In genomic region chr10:71052208-71052607, GRCm38 (mm10) we compare ENCODE assay signal across 15 mouse cellular contexts.
DNase-seq lines count a peak whose midpoint lies in the region; ATAC-seq lines count a peak whose summit lies in the region.
"Had no signal": no experiment of that assay in that cellular context is flagged by ENCODE, and none has a peak within 500 bp of the region (broad histone marks: within the 10 kb centered on the region; RNA-seq: fewer than 3 reads in every experiment).

No protein-coding gene starts in this region.

- intact Hi-C loops in heart, postnatal 10 days (cut with DNase I): no loop called here

- WGBS in embryonic facial prominence, embryonic 15.5 days: 72% methylated on average over 7 of the region's 7 CpGs
- WGBS in embryonic facial prominence, embryonic 10.5 days: 91% methylated on average over 7 of the region's 7 CpGs
- 59% methylated on average over 7 of the region's 7 CpGs for WGBS in limb, embryonic 13.5 days
- 87% methylated on average over 7 of the region's 7 CpGs for WGBS in limb, embryonic 10.5 days

- H3K9me3 ChIP-seq in embryonic facial prominence, embryonic 15.5 days (replicated peaks): no peaks in the 10 kb centered on the region
- H3K9me3 ChIP-seq in embryonic facial prominence, embryonic 10.5 days: no peaks in the 10 kb centered on the region
- H3K9me3 ChIP-seq in limb, embryonic 13.5 days: no peaks in the 10 kb centered on the region
- H3K9me3 ChIP-seq in limb, embryonic 10.5 days (replicated peaks): no peaks in the 10 kb centered on the region
- H3K9me3 ChIP-seq: forebrain, embryonic 12.5 days had no signal

- no peaks in the 10 kb centered on the region for H3K27me3 ChIP-seq in embryonic facial prominence, embryonic 15.5 days
- no peaks in the 10 kb centered on the region for H3K27me3 ChIP-seq in embryonic facial prominence, embryonic 10.5 days (replicated peaks; ENCODE audit: low read depth, poor library complexity, severe bottlenecking)
- no peaks in the 10 kb centered on the region for H3K27me3 ChIP-seq in limb, embryonic 13.5 days
- H3K27me3 ChIP-seq in limb, embryonic 10.5 days (ENCODE audit: low read depth, poor library complexity, severe bottlenecking): no peaks in the 10 kb centered on the region
- H3K27me3 ChIP-seq: forebrain, embryonic 12.5 days had no signal

- no peak for ATAC-seq in embryonic facial prominence, embryonic 15.5 days (ENCODE audit: insufficient number of reproducible peaks, low FRiP score, low TSS enrichment, low read depth)
- ATAC-seq in limb, embryonic 13.5 days (ENCODE audit: low FRiP score, low read depth): peak; percentile 54; the same call in 1 of the 2 replicates
- no peak for ATAC-seq in monocyte, adult 5-6 weeks (replicated peaks; ENCODE audit: insufficient number of reproducible peaks, low FRiP score, low TSS enrichment, poor library complexity, severe bottlenecking)

- no peak overlapping the region for H3K4me3 ChIP-seq in embryonic facial prominence, embryonic 15.5 days (replicated peaks)
- H3K4me3 ChIP-seq in embryonic facial prominence, embryonic 10.5 days: no peak overlapping the region
- no peak overlapping the region for H3K4me3 ChIP-seq in limb, embryonic 13.5 days
- H3K4me3 ChIP-seq in limb, embryonic 10.5 days: no peak overlapping the region
- H3K4me3 ChIP-seq: forebrain, embryonic 12.5 days had no signal

- H3K36me3 ChIP-seq in embryonic facial prominence, embryonic 15.5 days: no peaks in the 10 kb centered on the region
- no peaks in the 10 kb centered on the region for H3K36me3 ChIP-seq in embryonic facial prominence, embryonic 10.5 days (replicated peaks)
- no peaks in the 10 kb centered on the region for H3K36me3 ChIP-seq in limb, embryonic 13.5 days
- H3K36me3 ChIP-seq in limb, embryonic 10.5 days: no peaks in the 10 kb centered on the region
- H3K36me3 ChIP-seq: forebrain, embryonic 12.5 days had no signal

- H3K4me2 ChIP-seq in embryonic facial prominence, embryonic 15.5 days (replicated peaks): no peak overlapping the region
- H3K4me2 ChIP-seq in limb, embryonic 13.5 days (replicated peaks): no peak overlapping the region
- H3K4me2 ChIP-seq: forebrain, embryonic 12.5 days had no signal

- H3K27ac ChIP-seq in embryonic facial prominence, embryonic 15.5 days (replicated peaks): peak overlapping the region; percentile 23; the same call in 1 of the 2 replicates
- no peak overlapping the region for H3K27ac ChIP-seq in embryonic facial prominence, embryonic 10.5 days (replicated peaks)
- H3K27ac ChIP-seq in limb, embryonic 13.5 days: 0 out of 2 replicates have a peak overlapping the region, but pooled peaks have one; percentile 44
- H3K27ac ChIP-seq in limb, embryonic 10.5 days: no peak overlapping the region
- H3K27ac ChIP-seq: forebrain, embryonic 12.5 days; macrophage had no signal

- DNase-seq in embryonic facial prominence, embryonic 10.5 days (ENCODE audit: low spot score): no peak
- DNase-seq in limb, embryonic 10.5 days (ENCODE audit: low spot score): no peak
- DNase-seq in heart, adult 18-20 months: peak; percentile 73 to 76
- peak; percentile 79 to 82 for DNase-seq in heart, postnatal 10 days
- no peak for DNase-seq in layer of hippocampus, adult 18-20 months (ENCODE audit: low spot score in 2 of 2)
- DNase-seq: cerebellum, adult 18-20 months; kidney, adult 11 months; liver; retina, postnatal 1 day; thymus, postnatal 36 days had no signal

- no peak overlapping the region for H3K9ac ChIP-seq in embryonic facial prominence, embryonic 15.5 days
- H3K9ac ChIP-seq in limb, embryonic 13.5 days: no peak overlapping the region
- H3K9ac ChIP-seq: forebrain, embryonic 12.5 days had no signal

- H3K4me1 ChIP-seq in embryonic facial prominence, embryonic 15.5 days: peaks cover 12% of the 10 kb centered on the region
- H3K4me1 ChIP-seq in embryonic facial prominence, embryonic 10.5 days: no peaks in the 10 kb centered on the region
- peaks cover 26% of the 10 kb centered on the region for H3K4me1 ChIP-seq in limb, embryonic 13.5 days
- no peaks in the 10 kb centered on the region for H3K4me1 ChIP-seq in limb, embryonic 10.5 days
- H3K4me1 ChIP-seq: forebrain, embryonic 12.5 days had no signal

Comparison
In these comparisons a context has a peak if more than half of its experiments do, and no peak if none do; other contexts are left out.
1. H3K27ac ChIP-seq: peak in embryonic facial prominence, embryonic 15.5 days (single experiment) and limb, embryonic 13.5 days (single experiment); none in embryonic facial prominence, embryonic 10.5 days (single experiment) and limb, embryonic 10.5 days (single experiment).
2. DNase-seq: peak in heart, adult 18-20 months (2 of 2) and heart, postnatal 10 days (2 of 2); none in embryonic facial prominence, embryonic 10.5 days (single experiment), limb, embryonic 10.5 days (single experiment) and layer of hippocampus, adult 18-20 months (0 of 2).